Mouse (Mus musculus) forebrain, embryonic 10.5 days (tissue): ENCODE measurements around the gene Hist2h4. TPM values are rescaled to one million over a fixed set of nuclear protein-coding genes. Genes with fewer than 3 reads are reported as not detected.
"Not testable (repeated sequence)": the region's sequence is repeated elsewhere in the genome, so short reads cannot be mapped to it uniquely, and the experiment has no call there.

Experiments
- DNase-seq: peaks from one replicate; pipeline ENCODE4 v3.0.0-alpha.2; 2017; ENCODE audit warnings: low spot score; ENCODE audit errors: extremely low spot score
- H3K27ac ChIP-seq: fragments of 300-500 bp; sonication (generic); 2 replicates; pipeline ENCODE4 v1.5.1; 2016; ENCODE audit warnings: mild to moderate bottlenecking
- H3K27me3 ChIP-seq: fragments of 300-500 bp; sonication (generic); 2 replicates; pipeline ENCODE4 v1.6.1; 2016; ENCODE audit warnings: mild to moderate bottlenecking; ENCODE audit not compliant: poor library complexity, severe bottlenecking
- H3K36me3 ChIP-seq: fragments of 300-500 bp; sonication (generic); replicated peaks from 2 replicates; pipeline ENCODE4 v1.6.1; 2016; ENCODE audit warnings: mild to moderate bottlenecking, moderate library complexity
- H3K4me1 ChIP-seq: fragments of 300-500 bp; sonication (generic); 2 replicates; pipeline ENCODE4 v1.6.1; 2016
- H3K4me3 ChIP-seq: fragments of 300-500 bp; sonication (generic); 2 replicates; pipeline ENCODE4 v1.5.1; 2016; ENCODE audit warnings: mild to moderate bottlenecking, moderate library complexity
- H3K9me3 ChIP-seq: fragments of 300-500 bp; sonication (generic); 2 replicates; pipeline ENCODE4 v1.6.1; 2016; ENCODE audit warnings: mild to moderate bottlenecking, moderate library complexity
- WGBS: fragments of 180-500 bp; shearing (Covaris S2); methylation state at CpG from one replicate; pipeline ENCODE4 v1.1.7; 2016; 5-methylcytosine and 5-hydroxymethylcytosine counted together
- polyA plus RNA-seq: library from polyadenylated mRNA; unstranded; fragments of >200 nt; fragmentation: Nextera tagmentation; extraction: Ambion mirVana; gene quantifications from 2 replicates; pipeline ENCODE4 v1.2.1, GENCODE M21; 2016

Gene Hist2h4
- polyA plus RNA-seq, 1 experiment from 2014 or later = 12.0 TPM

DNA sequence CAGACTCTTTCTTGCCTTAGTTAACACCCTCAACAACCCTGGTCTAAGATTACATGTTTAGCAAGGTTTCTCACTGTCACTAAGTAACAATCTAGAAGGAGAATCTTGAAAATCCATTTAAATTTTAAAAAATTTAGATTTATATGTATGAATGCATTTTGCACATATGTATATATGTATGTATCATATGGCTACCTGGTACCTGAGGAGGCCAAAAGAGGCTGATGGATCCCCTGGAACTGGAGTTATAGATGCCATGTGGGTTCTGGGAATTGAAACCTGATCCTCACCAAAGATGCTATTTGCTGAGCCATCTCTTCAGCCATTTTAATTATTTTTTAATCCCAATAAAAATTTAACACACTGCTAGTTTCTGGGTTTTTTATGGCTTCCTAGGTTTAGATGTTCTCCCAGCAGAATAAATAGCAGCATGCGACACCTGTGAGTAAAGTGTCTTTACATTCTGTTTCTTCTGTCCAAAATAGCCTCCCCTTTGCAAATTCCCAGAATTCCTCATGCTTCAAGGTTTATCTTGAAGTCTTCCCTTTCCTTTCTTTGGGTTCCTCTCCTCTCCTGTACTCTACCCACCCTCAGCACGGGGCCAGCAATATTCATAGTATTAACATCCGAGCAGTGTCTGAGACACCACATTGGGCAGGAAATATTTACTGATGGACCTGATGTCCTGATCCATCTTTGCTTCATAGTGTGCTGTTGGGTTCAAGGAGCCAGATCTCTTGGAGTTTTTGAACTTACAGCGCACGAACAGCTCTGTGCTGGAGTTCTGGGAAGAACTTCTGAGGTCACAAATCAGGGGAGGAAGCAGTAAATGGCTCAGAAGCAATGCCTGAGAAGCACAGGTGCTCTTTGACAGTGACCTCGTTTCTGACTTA lies 14.7 kb downstream of the Hist2h4 start:
- H3K4me3 ChIP-seq = peak overlapping the region; percentile 57
- DNase-seq = peak; percentile 34
- no peaks in the 10 kb centered on the region for H3K36me3 ChIP-seq
- peaks cover 54% of the 10 kb centered on the region for H3K4me1 ChIP-seq
- WGBS = 59% methylated on average over 6 of the region's 6 CpGs
- no peaks in the 10 kb centered on the region for H3K27me3 ChIP-seq
- H3K9me3 ChIP-seq = no peaks in the 10 kb centered on the region
- H3K27ac ChIP-seq = peak overlapping the region; percentile 91

DNA sequence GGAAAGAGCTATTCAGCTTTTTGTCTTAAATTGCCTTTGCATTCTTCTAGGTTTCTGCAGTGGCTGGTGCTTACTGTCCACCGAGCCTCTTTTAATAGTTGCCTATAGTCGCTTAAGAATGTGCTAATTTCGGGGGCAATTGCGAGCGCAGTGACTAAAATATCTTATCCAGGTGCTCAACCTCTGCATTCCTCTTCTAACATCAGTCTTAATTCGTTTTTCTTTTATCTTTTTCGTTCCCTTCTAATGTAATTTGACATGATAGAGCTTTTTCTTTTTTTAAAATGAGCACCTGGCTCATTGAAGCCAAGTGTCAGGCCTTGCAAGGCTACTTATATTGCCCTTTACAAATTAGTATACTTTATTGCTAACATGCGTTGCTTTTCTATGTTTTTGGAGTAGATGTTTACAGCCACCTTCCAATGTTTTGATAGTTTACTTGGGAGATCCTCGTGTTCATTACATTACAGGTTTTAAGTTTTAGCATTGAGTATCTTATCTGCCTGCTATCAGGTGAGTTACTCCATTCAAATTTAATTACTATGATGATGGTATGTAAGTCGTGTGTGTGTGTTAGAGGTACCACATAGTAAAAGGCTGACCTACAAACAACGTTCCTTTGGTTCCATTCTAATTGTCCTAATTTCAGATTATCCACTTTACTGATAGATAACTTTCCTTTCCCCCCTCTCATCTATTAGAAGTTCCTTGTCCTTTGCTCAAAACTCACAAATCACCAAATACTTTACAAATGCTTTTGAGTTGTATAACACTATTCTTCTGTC lies 15.6 kb downstream of the Hist2h4 start:
- DNase-seq = no peak
- no peaks in the 10 kb centered on the region for H3K36me3 ChIP-seq
- 2% methylated on average over 11 of the region's 11 CpGs for WGBS
- H3K27ac ChIP-seq = peak overlapping the region; percentile 91
- H3K9me3 ChIP-seq = no peaks in the 10 kb centered on the region
- no peaks in the 10 kb centered on the region for H3K27me3 ChIP-seq
- peaks cover 61% of the 10 kb centered on the region for H3K4me1 ChIP-seq
- H3K4me3 ChIP-seq = peak overlapping the region; percentile 57

DNA sequence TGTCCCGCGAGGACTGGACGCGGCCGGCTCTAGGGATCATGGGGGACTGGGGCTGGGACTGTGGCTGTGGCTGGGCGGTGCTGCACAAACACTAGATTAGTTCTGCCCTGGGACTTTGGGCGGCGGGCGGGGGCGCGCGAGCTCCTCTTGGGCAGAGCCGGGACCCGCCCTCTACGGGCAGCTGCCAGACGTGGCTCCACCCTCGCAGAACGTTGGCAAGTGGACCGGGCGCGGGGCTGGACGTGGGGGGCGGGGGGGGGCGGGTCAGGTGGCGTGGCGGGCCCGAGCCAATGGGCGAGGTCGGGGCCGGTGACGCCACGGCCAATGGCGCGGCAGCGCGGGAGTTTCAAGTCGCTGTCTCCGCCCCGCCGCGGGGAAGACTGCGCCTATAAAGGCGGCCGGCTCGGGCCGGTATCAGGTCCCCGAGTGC lies 16.7 kb downstream of the Hist2h4 start, which contains the start of gene Hist2h3c1:
Hist2h3c1 (plus strand) TSS at position 259 of the 430 bp plus-strand sequence.
- WGBS = no CpG with 5 or more reads among the region's 47 CpGs
- H3K36me3 ChIP-seq, DNase-seq, H3K9me3 ChIP-seq, H3K27me3 ChIP-seq: not testable (repeated sequence)
- peak within 1 kb of the TSS; percentile 57 for H3K4me3 ChIP-seq
- peaks cover 64% of the 10 kb centered on the region for H3K4me1 ChIP-seq
- H3K27ac ChIP-seq = peak within 1 kb of the TSS; percentile 91

DNA sequence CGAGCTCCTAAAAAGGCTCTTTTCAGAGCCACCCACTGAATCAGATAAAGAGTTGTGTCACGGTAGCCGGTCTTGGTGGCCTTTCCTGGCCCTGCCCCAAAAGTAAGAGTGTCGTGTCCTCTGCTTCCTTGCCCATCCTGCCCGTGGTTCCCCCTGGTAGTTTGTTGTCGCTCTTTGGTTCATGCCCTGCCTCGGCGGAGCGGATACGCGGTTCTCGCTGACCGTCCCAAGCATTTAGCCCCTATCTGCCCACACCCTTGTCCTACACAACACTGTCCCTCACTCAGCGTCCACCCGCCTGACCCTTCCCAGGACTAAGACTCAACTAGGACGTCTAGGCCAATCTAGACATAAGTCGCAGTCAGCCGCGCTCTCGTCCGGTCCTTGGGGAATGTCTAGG lies 17.1 kb downstream of the Hist2h4 start:
- not testable (repeated sequence) for DNase-seq, H3K27me3 ChIP-seq, H3K36me3 ChIP-seq, H3K9me3 ChIP-seq
- Histone ChIP-seq H3K4me3 (peak overlapping the region; percentile 43), H3K27ac (peak overlapping the region; percentile 82), H3K4me1 (peaks cover 66% of the 10 kb centered on the region)
- WGBS = 0% methylated on average over 11 of the region's 21 CpGs

DNA sequence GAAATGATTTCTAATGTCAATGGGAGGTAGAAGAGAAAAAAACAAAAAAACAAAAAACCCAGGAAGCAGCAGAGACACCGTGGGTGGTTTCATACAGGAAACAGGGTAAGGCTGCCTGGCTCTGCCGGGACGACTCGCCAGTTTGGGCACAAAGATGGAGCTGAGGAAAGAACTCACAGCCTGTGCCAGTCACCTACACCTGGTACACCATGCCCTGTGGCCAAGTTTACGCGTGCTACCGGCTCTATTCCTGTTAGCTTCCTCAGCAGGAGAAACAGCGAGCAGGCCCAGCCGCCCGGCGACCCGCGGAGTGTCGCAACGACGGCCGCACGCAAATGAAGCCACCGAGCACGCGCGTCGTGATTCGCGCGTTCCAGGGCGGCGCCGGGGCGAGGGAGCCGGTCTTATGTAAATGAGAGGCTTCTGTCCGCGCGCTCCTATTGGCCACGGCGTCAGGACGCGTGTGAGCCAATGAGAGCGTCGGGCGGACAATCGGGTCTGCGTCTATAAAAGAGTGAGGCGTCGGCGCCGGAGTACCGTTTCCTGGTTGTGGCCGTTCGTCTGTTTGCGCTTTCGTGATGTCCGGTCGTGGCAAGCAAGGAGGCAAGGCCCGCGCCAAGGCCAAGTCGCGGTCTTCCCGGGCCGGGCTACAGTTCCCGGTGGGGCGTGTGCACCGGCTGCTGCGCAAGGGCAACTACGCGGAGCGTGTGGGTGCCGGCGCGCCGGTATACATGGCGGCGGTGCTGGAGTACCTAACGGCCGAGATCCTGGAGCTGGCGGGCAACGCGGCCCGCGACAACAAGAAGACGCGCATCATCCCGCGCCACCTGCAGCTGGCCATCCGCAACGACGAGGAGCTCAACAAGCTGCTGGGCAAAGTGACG lies 17.9 kb downstream of the Hist2h4 start, which contains the start of gene Hist2h2aa1:
Hist2h2aa1 (plus strand) TSS at position 495 of the 884 bp plus-strand sequence.
- Histone ChIP-seq H3K4me3 (peak within 1 kb of the TSS; percentile 60), H3K27ac (peak within 1 kb of the TSS; percentile 99), H3K4me1 (peaks cover 65% of the 10 kb centered on the region)
- not testable (repeated sequence) for H3K9me3 ChIP-seq, H3K27me3 ChIP-seq, H3K36me3 ChIP-seq
- DNase-seq = peak; percentile 82
- WGBS = under 1% methylated on average over 42 of the region's 88 CpGs

DNA sequence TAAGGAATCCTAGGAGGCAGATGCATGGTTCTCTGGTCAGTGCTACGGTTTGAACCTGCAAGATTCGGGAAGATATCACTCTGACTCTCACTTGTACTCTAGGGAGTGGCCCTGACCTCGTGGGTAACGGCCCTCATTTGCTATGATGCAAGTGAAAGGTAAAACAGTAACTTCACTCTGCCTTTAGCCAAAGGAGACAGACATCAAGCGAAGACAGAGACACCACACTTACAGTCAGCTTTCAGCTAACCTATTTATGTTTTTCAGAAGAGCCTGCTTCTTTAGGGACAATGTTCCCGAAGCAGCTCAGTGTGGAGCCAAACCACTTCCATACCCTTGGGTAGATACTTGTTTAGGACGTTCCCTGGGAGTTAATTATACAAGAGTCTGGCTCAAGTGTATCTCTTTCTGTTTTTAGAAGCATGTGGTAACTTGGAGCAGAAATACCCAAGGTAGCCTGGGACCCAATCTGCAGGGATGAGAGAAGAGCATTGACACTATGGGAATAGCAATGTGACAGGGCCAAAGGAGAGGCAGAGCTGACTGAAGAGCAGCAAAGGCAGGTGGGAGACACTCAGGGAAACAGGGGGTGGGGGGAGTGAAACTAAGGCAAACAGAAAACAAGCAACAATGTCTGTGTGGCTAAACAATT lies 19.1 kb downstream of the Hist2h4 start:
- H3K9me3 ChIP-seq = no peaks in the 10 kb centered on the region
- peaks cover 54% of the 10 kb centered on the region for H3K4me1 ChIP-seq
- no peaks in the 10 kb centered on the region for H3K27me3 ChIP-seq
- 84% methylated on average over 7 of the region's 7 CpGs for WGBS
- H3K27ac ChIP-seq = peak overlapping the region; percentile 99
- no peaks in the 10 kb centered on the region for H3K36me3 ChIP-seq
- DNase-seq = no peak
- H3K4me3 ChIP-seq = peak overlapping the region; percentile 60; the same call in 1 of the 2 replicates

DNA sequence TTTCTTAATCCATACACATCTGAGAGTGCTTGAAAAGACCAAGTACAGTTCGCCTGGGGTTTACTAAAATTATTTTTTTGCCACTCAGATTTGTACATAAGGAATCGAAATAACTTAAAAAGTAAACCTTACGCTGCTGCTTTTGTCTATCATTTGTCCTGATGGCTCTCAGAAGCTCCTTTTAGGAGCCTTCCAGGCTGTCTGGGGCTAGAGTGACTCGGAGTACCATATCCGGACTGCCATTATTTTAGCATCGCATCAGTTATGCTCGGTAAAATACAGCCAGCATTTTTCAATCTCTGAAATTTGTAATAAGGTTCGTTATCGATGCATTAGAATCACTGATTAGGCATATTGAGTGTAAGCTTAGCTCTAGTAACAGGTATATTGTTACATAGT lies 22.3 kb downstream of the Hist2h4 start:
- H3K36me3 ChIP-seq = no peaks in the 10 kb centered on the region
- H3K27me3 ChIP-seq = no peaks in the 10 kb centered on the region
- DNase-seq = no peak
- no peaks in the 10 kb centered on the region for H3K9me3 ChIP-seq
- peak overlapping the region; percentile 39 for H3K4me3 ChIP-seq
- WGBS = 80% methylated on average over 9 of the region's 9 CpGs
- H3K27ac ChIP-seq = peak overlapping the region; percentile 99
- H3K4me1 ChIP-seq = peaks cover 55% of the 10 kb centered on the region

DNA sequence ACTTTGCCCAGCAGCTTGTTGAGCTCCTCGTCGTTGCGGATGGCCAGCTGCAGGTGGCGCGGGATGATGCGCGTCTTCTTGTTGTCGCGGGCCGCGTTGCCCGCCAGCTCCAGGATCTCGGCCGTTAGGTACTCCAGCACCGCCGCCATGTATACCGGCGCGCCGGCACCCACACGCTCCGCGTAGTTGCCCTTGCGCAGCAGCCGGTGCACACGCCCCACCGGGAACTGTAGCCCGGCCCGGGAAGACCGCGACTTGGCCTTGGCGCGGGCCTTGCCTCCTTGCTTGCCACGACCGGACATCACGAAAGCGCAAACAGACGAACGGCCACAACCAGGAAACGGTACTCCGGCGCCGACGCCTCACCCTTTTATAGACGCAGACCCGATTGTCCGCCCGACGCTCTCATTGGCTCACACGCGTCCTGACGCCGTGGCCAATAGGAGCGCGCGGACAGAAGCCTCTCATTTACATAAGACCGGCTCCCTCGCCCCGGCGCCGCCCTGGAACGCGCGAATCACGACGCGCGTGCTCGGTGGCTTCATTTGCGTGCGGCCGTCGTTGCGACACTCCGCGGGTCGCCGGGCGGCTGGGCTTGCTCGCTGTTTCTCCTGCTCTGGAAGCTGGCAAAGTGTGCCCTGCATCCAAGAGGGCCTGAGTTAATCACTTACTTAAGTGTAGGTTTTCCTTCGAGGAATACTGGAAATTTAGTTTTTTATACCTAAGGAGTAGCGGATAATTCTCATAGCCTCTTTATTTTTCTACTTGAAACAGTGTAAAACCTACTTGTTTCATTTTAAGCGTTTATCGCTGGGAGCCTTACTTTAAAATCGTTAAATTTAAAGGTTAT lies 22.9 kb downstream of the Hist2h4 start, which contains the start of gene Hist2h2aa2:
Hist2h2aa2 (minus strand) TSS at position 328 of the 850 bp plus-strand sequence.
- Histone ChIP-seq H3K27ac (peak within 1 kb of the TSS; percentile 99), H3K4me3 (peak within 1 kb of the TSS; percentile 43), H3K4me1 (peaks cover 55% of the 10 kb centered on the region)
- DNase-seq = peak; percentile 71
- not testable (repeated sequence) for H3K9me3 ChIP-seq, H3K36me3 ChIP-seq, H3K27me3 ChIP-seq
- 4% methylated on average over 39 of the region's 85 CpGs for WGBS

DNA sequence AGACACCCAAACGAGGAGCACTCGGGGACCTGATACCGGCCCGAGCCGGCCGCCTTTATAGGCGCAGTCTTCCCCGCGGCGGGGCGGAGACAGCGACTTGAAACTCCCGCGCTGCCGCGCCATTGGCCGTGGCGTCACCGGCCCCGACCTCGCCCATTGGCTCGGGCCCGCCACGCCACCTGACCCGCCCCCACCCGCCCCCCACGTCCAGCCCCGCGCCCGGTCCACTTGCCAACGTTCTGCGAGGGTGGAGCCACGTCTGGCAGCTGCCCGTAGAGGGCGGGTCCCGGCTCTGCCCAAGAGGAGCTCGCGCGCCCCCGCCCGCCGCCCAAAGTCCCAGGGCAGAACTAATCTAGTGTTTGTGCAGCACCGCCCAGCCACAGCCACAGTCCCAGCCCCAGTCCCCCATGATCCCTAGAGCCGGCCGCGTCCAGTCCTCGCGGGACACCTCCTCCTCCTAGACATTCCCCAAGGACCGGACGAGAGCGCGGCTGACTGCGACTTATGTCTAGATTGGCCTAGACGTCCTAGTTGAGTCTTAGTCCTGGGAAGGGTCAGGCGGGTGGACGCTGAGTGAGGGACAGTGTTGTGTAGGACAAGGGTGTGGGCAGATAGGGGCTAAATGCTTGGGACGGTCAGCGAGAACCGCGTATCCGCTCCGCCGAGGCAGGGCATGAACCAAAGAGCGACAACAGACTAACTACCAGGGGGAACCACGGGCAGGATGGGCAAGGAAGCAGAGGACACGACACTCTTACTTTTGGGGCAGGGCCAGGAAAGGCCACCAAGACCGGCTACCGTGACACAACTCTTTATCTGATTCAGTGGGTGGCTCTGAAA lies 23.9 kb downstream of the Hist2h4 start, which contains the start of gene Hist2h3c2:
Hist2h3c2 (minus strand) TSS at position 174 of the 840 bp plus-strand sequence.
- H3K9me3 ChIP-seq, H3K36me3 ChIP-seq, H3K27me3 ChIP-seq, DNase-seq: not testable (repeated sequence)
- H3K4me1 ChIP-seq = peaks cover 46% of the 10 kb centered on the region
- peak within 1 kb of the TSS; percentile 93 for H3K27ac ChIP-seq
- H3K4me3 ChIP-seq = peak within 1 kb of the TSS; percentile 59
- WGBS = 0% methylated on average over 25 of the region's 68 CpGs

DNA sequence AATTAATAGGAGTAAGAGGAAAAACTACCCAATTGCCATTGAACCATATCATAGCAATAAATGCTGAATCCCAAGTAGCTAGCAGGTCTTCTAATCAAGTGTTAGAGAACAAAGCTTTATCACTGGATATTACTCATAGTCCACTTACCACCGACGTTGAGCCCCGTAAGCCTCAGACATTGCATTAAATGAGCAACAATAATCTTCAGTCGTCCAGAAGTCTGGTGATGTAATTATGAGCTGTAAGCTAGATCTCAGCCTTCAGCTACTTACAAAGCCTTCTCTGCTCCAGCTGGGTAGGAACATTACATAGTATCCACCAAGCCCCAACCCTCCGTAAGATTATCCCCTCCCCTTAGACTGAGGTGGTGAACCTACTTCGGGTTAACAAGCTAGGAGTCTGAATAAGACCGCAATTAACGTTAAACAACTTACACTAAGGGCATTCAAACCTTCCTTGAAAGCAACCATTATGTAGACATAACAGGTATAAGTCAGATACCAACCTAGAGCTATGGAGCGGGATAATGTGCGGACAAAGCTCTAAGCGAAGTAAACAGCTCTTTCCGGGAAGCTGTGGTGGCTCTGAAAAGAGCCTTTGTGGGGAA lies 25.1 kb downstream of the Hist2h4 start:
- Histone ChIP-seq H3K4me3 (peak overlapping the region; percentile 59), H3K36me3 (no peaks in the 10 kb centered on the region), H3K9me3 (no peaks in the 10 kb centered on the region), H3K4me1 (peaks cover 34% of the 10 kb centered on the region), H3K27me3 (no peaks in the 10 kb centered on the region), H3K27ac (peak overlapping the region; percentile 93)
- WGBS = 1% methylated on average over 12 of the region's 12 CpGs
- peak; percentile 52 for DNase-seq
